Mouse (Mus musculus): ENCODE measurements around the gene 9230104L09Rik. TPM values are rescaled to one million over a fixed set of nuclear protein-coding genes. Genes with fewer than 3 reads are reported as not detected.

Gene 9230104L09Rik
- total and polyA plus RNA-seq, 3 experiments: not detected

DNA sequence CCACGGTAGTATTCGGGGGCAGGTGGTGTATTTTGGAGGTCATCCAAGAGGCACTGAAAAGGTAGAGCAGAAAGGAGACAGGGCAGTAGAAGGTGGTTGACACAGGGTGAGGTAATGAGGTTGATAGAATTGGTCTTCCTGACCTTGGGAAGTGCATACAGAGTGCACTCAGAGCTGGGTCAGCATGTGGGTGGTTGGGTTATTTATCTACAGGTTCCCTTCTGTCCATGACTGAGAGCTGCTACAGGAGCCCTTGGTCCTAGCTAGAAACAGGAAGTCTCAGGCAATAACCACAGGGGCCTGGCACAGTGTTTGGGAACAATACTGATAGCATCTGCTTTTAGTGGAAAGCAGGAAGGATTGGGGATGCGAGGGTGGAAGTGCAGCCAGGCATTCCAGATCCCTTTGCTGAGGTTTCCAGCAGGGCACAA, 63.3 kb downstream of the 9230104L09Rik start:
- H3K9me3 ChIP-seq (replicated peaks; ENCODE audit: low read length): no peaks in the 10 kb centered on the region
- H3K27ac ChIP-seq (ENCODE audit: insufficient read depth, low read depth): no peak overlapping the region
- dilution Hi-C loops (cut with MboI; ENCODE audit: extremely low pct_ligation_motif_present, extremely low pct_unique_long_range_greater_than_20kb, low sequenced_read_pairs): no loop called here
- H3K79me2 ChIP-seq (replicated peaks; ENCODE audit: control insufficient read depth, extremely low read depth, insufficient read depth, poor library complexity, severe bottlenecking): no peaks in the 10 kb centered on the region
- H3K27me3 ChIP-seq (replicated peaks): no peaks in the 10 kb centered on the region
- in situ Hi-C loops (cut with MboI; ENCODE audit: low pct_ligation_motif_present, low pct_unique_long_range_greater_than_20kb, low sequenced_read_pairs): no loop called here
- H3K4me2 ChIP-seq (ENCODE audit: insufficient read depth, low read depth, poor library complexity, severe bottlenecking): no peak overlapping the region
- H3K9ac ChIP-seq (ENCODE audit: insufficient read depth, low read depth): no peak overlapping the region
- no peak for DNase-seq (ENCODE audit: extremely low read depth)
- no peaks in the 10 kb centered on the region for H3K4me1 ChIP-seq (ENCODE audit: control insufficient read depth in 1 of 2, insufficient read depth in 2 of 2)
- no peak for TF ChIP-seq ZNF384 (IDR thresholded peaks at IDR 0.05; ENCODE audit: low read depth, low read length)
- no peak for TF ChIP-seq CTCF (conservative IDR thresholded peaks at IDR 0.05 in 1 of 2, IDR thresholded peaks at IDR 0.05 in 1 of 2; ENCODE audit: low read depth in 2 of 2, low read length in 2 of 2)
- no peak for TF ChIP-seq ZKSCAN1 (IDR thresholded peaks at IDR 0.05; ENCODE audit: borderline replicate concordance, low read depth, low read length)
- TF ChIP-seq UBTF (IDR thresholded peaks at IDR 0.05; ENCODE audit: low read depth, low read length): no peak
- no peak for TF ChIP-seq TCF12 (IDR thresholded peaks at IDR 0.05; ENCODE audit: low read depth, low read length)
- no peak for TF ChIP-seq E2F4 (IDR thresholded peaks at IDR 0.05; ENCODE audit: insufficient replicate concordance, low read depth, low read length)
- no peak for TF ChIP-seq KAT2A (IDR thresholded peaks at IDR 0.05; ENCODE audit: insufficient replicate concordance, low read length)
- no peak for TF ChIP-seq MEF2A (IDR thresholded peaks at IDR 0.05; ENCODE audit: borderline replicate concordance, low read depth, low read length)
- no peak for TF ChIP-seq EP300 (IDR thresholded peaks at IDR 0.05; ENCODE audit: low read length)
- no peak for TF ChIP-seq MYC (IDR thresholded peaks at IDR 0.05; ENCODE audit: low read depth, low read length)
- no peak for TF ChIP-seq ZC3H11A (IDR thresholded peaks at IDR 0.05; ENCODE audit: low read depth, low read length)
- TF ChIP-seq GABPA (IDR thresholded peaks at IDR 0.05; ENCODE audit: insufficient replicate concordance, low read depth, low read length): no peak
- no peak for TF ChIP-seq SIN3A (IDR thresholded peaks at IDR 0.05; ENCODE audit: low read length)
- no peak overlapping the region for H3K4me3 ChIP-seq (replicated peaks in 1 of 3; ENCODE audit: low read depth in 2 of 3, low read length in 2 of 3, poor library complexity in 1 of 3)
- H3K36me3 ChIP-seq (replicated peaks in 1 of 2; ENCODE audit: control insufficient read depth in 1 of 2, insufficient read depth in 1 of 2, low read length in 1 of 2): no peaks in the 10 kb centered on the region

DNA sequence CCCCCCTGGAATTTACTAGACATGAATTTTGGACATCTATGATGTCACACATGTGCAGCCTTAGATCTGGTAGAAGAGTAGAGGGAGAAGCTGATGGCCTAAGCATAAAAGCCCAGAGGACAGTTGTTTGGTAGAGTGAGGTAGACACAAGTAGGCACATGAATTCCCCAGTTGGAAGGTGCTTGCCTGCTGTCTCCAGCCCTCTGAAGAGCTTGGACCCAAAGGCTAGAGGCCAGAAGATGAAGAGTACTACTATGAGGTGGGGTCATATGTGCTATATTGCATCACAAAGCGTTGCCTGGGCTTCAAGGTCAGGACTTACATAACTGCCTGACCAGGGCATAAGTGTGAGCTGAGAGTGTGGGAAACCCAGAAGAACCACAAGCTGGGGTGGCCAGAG, 66.4 kb downstream of the 9230104L09Rik start, which contains the start of gene Cst8:
TSS of gene Cst8 (plus strand) at position 301 of the 400 bp plus-strand sequence.
- no peaks in the 10 kb centered on the region for H3K27me3 ChIP-seq (replicated peaks)
- no peaks in the 10 kb centered on the region for H3K79me2 ChIP-seq (replicated peaks; ENCODE audit: control insufficient read depth, extremely low read depth, insufficient read depth, poor library complexity, severe bottlenecking)
- no peaks in the 10 kb centered on the region for H3K4me1 ChIP-seq (ENCODE audit: control insufficient read depth in 1 of 2, insufficient read depth in 2 of 2)
- no peaks in the 10 kb centered on the region for H3K9me3 ChIP-seq (replicated peaks; ENCODE audit: low read length)
- H3K4me3 ChIP-seq (replicated peaks in 1 of 3; ENCODE audit: low read depth in 2 of 3, low read length in 2 of 3, poor library complexity in 1 of 3): no peak within 1 kb of the TSS
- in situ Hi-C loops (cut with MboI; ENCODE audit: low pct_ligation_motif_present, low pct_unique_long_range_greater_than_20kb, low sequenced_read_pairs): no loop called here
- TF ChIP-seq ZC3H11A (IDR thresholded peaks at IDR 0.05; ENCODE audit: low read depth, low read length): no peak
- TF ChIP-seq ZNF384 (IDR thresholded peaks at IDR 0.05; ENCODE audit: low read depth, low read length): no peak
- TF ChIP-seq MAFK (IDR thresholded peaks at IDR 0.05; ENCODE audit: insufficient replicate concordance, low read length): no peak
- TF ChIP-seq SIN3A (IDR thresholded peaks at IDR 0.05; ENCODE audit: low read length): no peak
- TF ChIP-seq E2F4 (IDR thresholded peaks at IDR 0.05; ENCODE audit: insufficient replicate concordance, low read depth, low read length): no peak
- no peak for TF ChIP-seq ZMIZ1 (IDR thresholded peaks at IDR 0.05; ENCODE audit: low read depth, low read length)
- TF ChIP-seq CHD1 (IDR thresholded peaks at IDR 0.05; ENCODE audit: low read depth, low read length): no peak
- TF ChIP-seq HCFC1 (IDR thresholded peaks at IDR 0.05; ENCODE audit: low read depth, low read length): no peak
- TF ChIP-seq SMC3 (IDR thresholded peaks at IDR 0.05; ENCODE audit: low read depth, low read length): no peak
- no peak for TF ChIP-seq ZKSCAN1 (IDR thresholded peaks at IDR 0.05; ENCODE audit: borderline replicate concordance, low read depth, low read length)
- TF ChIP-seq GABPA (IDR thresholded peaks at IDR 0.05; ENCODE audit: insufficient replicate concordance, low read depth, low read length): no peak
- no peak for TF ChIP-seq CHD2 (IDR thresholded peaks at IDR 0.05; ENCODE audit: low read length)
- TF ChIP-seq PAX5 (IDR thresholded peaks at IDR 0.05; ENCODE audit: low read length): no peak
- TF ChIP-seq MAZ (IDR thresholded peaks at IDR 0.05; ENCODE audit: low read depth, low read length): no peak
- TF ChIP-seq RCOR1 (conservative IDR thresholded peaks at IDR 0.05; ENCODE audit: low read depth, low read length): no peak
- no peak for TF ChIP-seq IRF4 (IDR thresholded peaks at IDR 0.05; ENCODE audit: low read depth, low read length)
- no peak for TF ChIP-seq ELF1 (IDR thresholded peaks at IDR 0.05; ENCODE audit: low read depth, low read length)
- no peak for TF ChIP-seq USF2 (conservative IDR thresholded peaks at IDR 0.05; ENCODE audit: low read depth, low read length)
- no peak for TF ChIP-seq POLR2AphosphoS2 (IDR thresholded peaks at IDR 0.05; ENCODE audit: low read depth, low read length)
- TF ChIP-seq POLR2A (IDR thresholded peaks at IDR 0.05; ENCODE audit: low read depth, low read length): no peak
- no peak within 1 kb of the TSS for H3K9ac ChIP-seq (ENCODE audit: insufficient read depth, low read depth)
- DNase-seq (ENCODE audit: extremely low read depth): no peak
- no peak within 1 kb of the TSS for H3K4me2 ChIP-seq (ENCODE audit: insufficient read depth, low read depth, poor library complexity, severe bottlenecking)
- H3K36me3 ChIP-seq (replicated peaks in 1 of 2; ENCODE audit: control insufficient read depth in 1 of 2, insufficient read depth in 1 of 2, low read length in 1 of 2): no peaks in the 10 kb centered on the region
- dilution Hi-C loops (cut with MboI; ENCODE audit: extremely low pct_ligation_motif_present, extremely low pct_unique_long_range_greater_than_20kb, low sequenced_read_pairs): no loop called here
- no peak within 1 kb of the TSS for H3K27ac ChIP-seq (ENCODE audit: insufficient read depth, low read depth)

All from CH12.LX (cell line).